Mouse (Mus musculus): Measurements from ENCODE around the gene Gm16181.

Gm16181 gene

GRCm38 (mm10) chr17:35195631-35196320 lies 24.9 kb upstream of the Gm16181 start:
- DNase-seq = peak; percentile 77 to 82

DNA sequence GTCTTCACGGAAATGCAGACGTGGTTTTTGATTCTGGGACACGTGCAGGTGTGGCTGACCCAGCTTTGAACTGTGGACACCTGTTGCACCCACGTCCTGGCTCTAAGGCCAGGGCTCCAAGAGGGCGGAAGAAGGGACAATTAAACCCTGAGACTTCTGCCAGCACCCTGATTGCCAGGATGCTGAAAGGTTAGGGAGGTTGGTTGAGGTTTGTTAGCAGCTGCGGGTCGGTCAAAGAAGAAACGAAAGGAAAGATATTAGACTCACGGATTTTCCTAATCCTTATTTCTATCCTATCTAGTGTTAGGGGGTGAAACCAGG lies 24.4 kb upstream of the Gm16181 start:
- no peak for DNase-seq

GRCm38 (mm10) chr17:35197126-35197525 lies 23.5 kb upstream of the Gm16181 start:
- DNase-seq = no peak

DNA sequence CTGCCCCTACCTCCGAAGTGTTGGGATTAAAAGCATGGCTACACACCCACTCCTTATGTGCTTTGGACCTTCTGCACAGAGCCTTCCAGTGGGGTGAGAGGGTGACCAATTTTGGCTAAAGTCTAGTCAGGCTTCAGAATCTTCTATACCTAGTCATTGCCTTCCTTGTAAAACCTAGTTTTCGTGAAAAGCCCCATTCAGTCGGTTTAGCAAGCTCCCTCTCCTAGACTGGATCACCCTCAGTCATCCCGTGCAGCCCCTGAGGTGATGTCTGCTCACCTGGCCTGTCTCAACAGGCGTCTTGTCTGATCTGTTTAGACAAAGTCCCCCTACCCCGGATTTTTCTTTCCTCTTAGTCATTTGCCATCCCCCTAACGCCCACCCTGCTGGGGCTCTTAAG lies 22.6 kb upstream of the Gm16181 start:
- DNase-seq = no peak

GRCm38 (mm10) chr17:35198946-35199345 lies 21.7 kb upstream of the Gm16181 start:
- no peak for DNase-seq

DNA sequence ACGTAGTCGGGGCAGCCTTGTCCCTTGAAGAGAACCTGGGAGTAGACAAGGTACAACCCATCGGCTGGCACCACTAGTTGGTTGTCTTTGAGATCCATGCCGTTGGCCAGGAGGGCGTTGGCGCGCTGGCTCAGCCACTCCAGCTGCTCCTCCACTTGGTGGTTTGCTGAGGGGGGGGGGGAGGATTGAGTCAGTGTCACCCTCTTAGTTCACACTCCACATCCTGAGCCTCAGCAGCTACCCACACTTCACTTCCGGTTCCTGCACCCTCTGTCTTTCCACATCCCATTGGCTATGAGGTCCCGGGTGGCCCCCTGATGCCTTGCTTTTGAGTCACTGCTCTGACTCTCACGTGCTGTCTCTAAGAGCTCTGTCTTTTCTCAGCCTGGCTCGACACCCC lies 20.2 kb upstream of the Gm16181 start:
- DNase-seq = peak; percentile 54 to 61

DNA sequence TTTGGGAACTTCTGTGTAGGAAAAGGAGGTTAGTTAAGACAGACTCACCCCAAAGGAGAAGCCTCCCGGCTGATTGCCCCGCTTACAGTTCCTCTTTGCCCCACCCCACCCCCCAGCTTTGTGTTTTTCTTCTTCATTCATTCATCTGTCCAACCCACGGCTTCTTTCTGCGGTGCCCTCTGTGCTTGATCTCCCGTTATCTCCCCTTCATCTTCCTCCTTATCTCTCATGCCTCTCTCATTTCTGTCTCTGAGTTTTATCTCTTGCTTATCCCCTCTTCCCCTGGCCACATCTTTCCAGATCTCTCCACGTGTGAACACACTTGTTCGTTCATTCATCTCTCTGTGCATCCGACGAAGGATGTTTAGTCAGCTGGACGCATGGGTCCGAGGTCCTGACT lies 19.5 kb upstream of the Gm16181 start:
- no peak for DNase-seq

- DNase-seq = peak; percentile 65 to 73
These were observed 18.8 kb upstream of the Gm16181 start, which contains the start of gene Tnf for GRCm38 (mm10) chr17:35201787-35202186. Gene Tnf, minus strand, starts transcription at chr17:35202007.

- no peak for DNase-seq
These were observed 18.2 kb upstream of the Gm16181 start for GRCm38 (mm10) chr17:35202442-35202841.

DNA sequence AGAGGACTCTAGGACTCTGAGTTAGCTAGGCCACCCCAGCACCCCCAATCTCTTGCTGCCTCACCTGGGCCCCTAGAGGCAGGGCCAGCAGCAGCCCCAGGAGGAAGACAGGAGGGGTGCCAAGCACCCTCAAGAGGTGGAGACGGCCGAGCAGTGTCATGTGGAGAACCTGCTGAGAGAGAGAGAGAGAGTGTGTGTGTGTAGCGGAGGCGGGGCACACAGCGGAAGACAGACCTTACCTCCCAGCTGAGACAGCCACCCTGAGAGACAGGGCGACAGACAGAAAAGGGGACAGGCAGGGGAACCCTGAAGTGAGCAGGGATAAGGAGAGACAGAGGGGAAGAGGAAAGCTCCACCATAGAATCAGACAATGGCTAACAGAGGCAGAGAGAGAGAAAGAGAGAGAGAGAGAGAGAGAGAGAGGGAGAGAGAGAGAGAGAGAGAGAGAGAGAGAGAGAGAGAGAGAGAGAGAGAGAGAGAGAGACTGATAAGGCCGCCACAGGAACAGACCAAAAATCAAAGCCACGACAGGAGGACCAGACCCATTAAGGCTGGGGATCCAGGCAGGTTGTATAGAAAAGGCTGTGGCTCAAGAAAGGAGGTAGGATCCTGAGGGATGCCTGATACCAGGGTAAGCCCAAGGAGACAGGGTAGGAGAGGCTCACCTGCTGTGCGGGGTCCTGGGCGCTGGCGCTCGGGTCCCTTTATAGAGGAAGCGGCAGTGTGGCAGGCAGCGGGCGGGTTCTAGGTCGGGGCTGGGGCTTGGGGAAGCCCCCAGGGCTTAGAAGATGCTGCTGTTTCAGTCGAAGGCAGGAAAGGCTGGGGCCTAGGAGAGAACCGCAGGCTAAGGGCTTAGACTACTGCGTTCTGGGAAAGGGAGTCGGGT lies 15.9 kb upstream of the Gm16181 start, which contains the start of gene Lta:
Gene Lta, minus strand, starts transcription at position 858 of the 886 bp plus-strand sequence.
- peak in 1 of 2 experiments; percentile 39 for DNase-seq

DNA sequence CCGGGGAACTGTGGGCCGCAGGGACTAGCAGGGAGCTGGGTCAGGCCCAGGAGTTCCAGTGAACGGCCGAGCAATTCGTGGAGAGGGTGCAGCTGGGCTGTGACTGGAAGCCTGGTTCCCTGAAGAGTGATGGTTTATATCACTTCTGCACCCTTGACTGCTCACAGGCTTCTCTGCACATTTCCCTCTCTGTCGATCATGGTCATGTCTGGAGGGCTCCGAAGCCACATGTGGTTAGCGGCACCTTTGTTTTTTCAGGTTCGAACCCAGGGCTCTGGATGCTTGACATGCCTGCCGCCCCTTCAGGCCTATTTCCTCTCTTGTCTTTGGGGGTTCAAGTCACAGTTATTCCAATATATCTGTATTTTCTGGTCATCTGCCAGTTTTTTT lies 15.3 kb upstream of the Gm16181 start:
- DNase-seq = no peak

DNA sequence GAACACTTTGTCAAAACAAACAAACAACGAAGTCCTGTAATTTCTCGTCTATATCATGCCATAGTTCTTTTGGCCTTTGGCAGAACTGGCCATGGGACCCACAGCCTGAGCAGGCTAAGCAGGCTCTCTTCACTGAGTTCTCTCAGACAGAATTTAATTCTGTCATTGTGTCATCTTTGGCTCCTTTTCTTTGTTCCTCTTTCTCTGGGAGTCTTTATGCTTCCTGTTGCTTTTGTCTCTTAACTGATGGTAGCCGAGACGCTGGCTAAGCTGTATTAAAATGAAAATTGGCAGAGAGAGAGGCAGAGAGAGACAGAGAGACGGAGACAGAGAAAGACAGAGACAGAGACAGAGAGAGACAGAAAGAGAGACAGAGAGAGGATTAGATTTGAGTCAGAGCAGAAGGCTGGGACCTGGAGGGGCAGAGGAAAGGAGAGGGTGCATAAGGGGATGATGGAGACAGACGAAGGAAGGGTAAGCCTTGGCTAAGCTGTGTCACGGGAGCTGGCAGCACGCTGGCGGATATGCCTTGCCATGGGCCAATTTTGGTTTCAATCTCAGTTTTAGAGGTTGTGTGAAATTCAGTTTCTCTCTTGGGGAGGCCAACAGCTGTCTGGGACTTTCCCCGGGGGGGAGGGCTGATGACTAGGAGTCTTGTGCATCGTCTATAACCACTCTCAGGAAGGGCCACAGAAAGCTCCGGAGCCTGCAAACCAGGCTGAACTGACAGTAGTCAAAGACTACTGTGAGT lies 10.7 kb upstream of the Gm16181 start:
- no peak for DNase-seq

GRCm38 (mm10) chr17:35210593-35210992 lies 10.0 kb upstream of the Gm16181 start:
- DNase-seq = no peak

DNA sequence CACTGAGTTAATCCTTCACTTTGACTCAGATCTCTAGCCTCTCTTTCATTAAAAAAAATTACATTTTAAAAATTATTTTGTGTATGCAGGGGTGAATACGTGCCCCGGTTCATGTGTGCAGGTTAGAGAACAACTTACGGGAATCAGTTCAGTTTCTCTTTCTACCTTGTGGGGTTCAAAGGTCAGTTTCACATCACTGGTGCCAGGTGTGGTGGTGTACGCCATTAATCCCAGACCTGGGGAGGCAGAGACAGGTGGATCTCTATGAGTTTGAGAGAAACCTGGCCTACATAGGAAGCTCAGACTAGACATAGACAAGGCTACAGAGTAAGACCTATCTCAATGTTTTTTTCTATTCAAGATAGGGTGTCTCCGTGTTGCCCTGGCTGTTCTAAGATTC lies 7.6 kb upstream of the Gm16181 start:
- DNase-seq = no peak

- no peak for DNase-seq
These were observed 2.0 kb upstream of the Gm16181 start for GRCm38 (mm10) chr17:35218516-35219193.

- DNase-seq = no peak
These were observed 1.0 kb upstream of the Gm16181 start for GRCm38 (mm10) chr17:35219601-35220041.

- DNase-seq = no peak
These were observed 1.7 kb downstream of the Gm16181 start for GRCm38 (mm10) chr17:35222299-35222698.

DNA sequence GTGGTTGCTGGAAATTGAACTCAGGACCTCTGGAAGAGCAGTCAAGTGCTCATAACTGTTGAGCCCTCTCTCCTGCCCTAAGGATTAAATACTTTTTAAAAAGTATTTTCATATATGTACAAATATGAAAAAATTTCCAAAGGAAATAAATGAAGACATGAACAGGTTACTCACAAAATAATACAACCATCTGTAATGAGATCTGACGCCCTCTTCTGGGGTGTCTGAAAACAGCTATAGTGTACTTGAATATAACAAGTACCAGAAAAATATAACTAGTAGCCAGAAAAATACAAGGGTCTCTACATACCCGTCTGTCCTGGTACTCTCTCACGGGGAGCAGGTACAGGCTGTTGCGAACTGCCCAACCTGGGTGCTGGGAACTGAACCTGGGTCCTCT lies 4.0 kb downstream of the Gm16181 start:
- DNase-seq = no peak

DNA sequence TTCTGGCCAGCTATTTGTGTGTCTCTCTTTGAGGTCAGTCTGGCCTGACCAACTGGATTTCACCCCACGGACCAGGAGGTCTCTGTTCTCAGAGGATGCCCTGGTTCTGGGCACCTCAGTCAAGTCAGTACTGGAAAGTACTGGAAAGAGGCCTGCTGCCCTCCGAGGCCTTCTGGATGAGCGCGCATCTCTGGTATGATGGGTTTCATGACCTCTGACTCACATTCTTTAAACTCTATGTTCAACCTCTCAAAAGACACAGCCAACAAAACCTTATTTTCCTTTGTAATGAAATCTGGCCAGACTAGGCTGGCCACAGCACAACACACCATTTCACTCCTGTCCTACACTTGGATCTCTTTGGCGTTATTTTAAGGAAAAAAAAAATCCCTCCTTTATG lies 4.8 kb downstream of the Gm16181 start:
- DNase-seq = no peak

GRCm38 (mm10) chr17:35226561-35227046 lies 6.0 kb downstream of the Gm16181 start:
- no peak for DNase-seq

- no peak for DNase-seq
These were observed 10.4 kb downstream of the Gm16181 start for GRCm38 (mm10) chr17:35231022-35231421.

DNA sequence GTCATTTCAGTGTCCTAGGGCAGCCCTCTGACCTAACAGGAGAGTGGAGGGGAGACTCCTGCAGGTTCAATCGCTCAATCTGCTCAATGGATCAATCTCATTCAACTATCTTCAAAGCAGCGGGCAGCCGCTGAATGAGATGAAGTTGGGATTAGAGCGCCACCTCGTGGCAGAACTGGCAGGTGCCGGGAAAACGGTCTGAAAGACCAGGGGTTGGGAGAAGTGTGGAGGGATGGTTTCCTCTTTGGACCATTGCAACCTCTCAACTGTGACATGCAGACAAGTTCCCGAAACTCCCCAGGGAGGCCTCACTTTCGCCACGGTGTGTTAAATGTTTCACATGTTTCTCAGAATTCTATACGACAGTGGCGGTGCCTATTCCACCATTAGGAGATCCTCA lies 11.4 kb downstream of the Gm16181 start:
- peak; percentile 81 to 84 for DNase-seq

GRCm38 (mm10) chr17:35232659-35233058 lies 12.0 kb downstream of the Gm16181 start:
- no peak for DNase-seq
